25 mouse cellular contexts compared by ENCODE assay signal in genomic region chr14:61879416-61879815, GRCm38 (mm10).
A peak's percentile ranks its signal among the peaks of the same experiment; 100 is the strongest.
DNase-seq lines count a peak whose midpoint lies in the region; ATAC-seq and TF ChIP-seq lines count a peak whose summit lies in the region.
"Had no signal": no experiment of that assay in that cellular context is flagged by ENCODE, and none has a peak within 500 bp of the region (broad histone marks: within the 10 kb centered on the region; RNA-seq: fewer than 3 reads in every experiment).

No protein-coding gene starts in this region.

- H3K4me3 ChIP-seq in kidney, embryonic 14.5 days (ENCODE audit: low read length), result no peak overlapping the region
- H3K4me3 ChIP-seq in intestine, postnatal 0 days (ENCODE audit: low read depth, low read length), result no peak overlapping the region
- no peak overlapping the region for H3K4me3 ChIP-seq in midbrain, embryonic 10.5 days
- H3K4me3 ChIP-seq: forebrain, embryonic 10.5 days; forebrain, embryonic 13.5 days; gastrocnemius, adult 2 months; heart, embryonic 12.5 days; heart, embryonic 15.5 days had no signal

- no peaks in the 10 kb centered on the region for H3K9me3 ChIP-seq in kidney, embryonic 14.5 days (ENCODE audit: control insufficient read depth, low read length)
- no peaks in the 10 kb centered on the region for H3K9me3 ChIP-seq in intestine, postnatal 0 days (ENCODE audit: control insufficient read depth)
- H3K9me3 ChIP-seq in midbrain, embryonic 10.5 days (replicated peaks), result no peaks in the 10 kb centered on the region
- H3K9me3 ChIP-seq: forebrain, embryonic 10.5 days; forebrain, embryonic 13.5 days; heart, embryonic 12.5 days; heart, embryonic 15.5 days had no signal

- H3K27me3 ChIP-seq in kidney, embryonic 14.5 days (ENCODE audit: control insufficient read depth, insufficient read depth, low read length), result no peaks in the 10 kb centered on the region
- H3K27me3 ChIP-seq in intestine, postnatal 0 days (replicated peaks; ENCODE audit: control insufficient read depth, insufficient read depth, low read length), result no peaks in the 10 kb centered on the region
- H3K27me3 ChIP-seq in midbrain, embryonic 10.5 days (ENCODE audit: low read depth, poor library complexity, severe bottlenecking), result no peaks in the 10 kb centered on the region
- H3K27me3 ChIP-seq: forebrain, embryonic 13.5 days; heart, embryonic 12.5 days; heart, embryonic 15.5 days had no signal

- no peaks in the 10 kb centered on the region for H3K4me1 ChIP-seq in kidney, embryonic 14.5 days (ENCODE audit: control insufficient read depth, insufficient read depth, low read length)
- H3K4me1 ChIP-seq in intestine, postnatal 0 days (replicated peaks; ENCODE audit: control insufficient read depth, insufficient read depth, low read length), result no peaks in the 10 kb centered on the region
- no peaks in the 10 kb centered on the region for H3K4me1 ChIP-seq in midbrain, embryonic 10.5 days
- H3K4me1 ChIP-seq: forebrain, embryonic 10.5 days; forebrain, embryonic 13.5 days; heart, embryonic 12.5 days; heart, embryonic 15.5 days had no signal

- no peak for ATAC-seq in kidney, embryonic 14.5 days (ENCODE audit: low FRiP score, low TSS enrichment)
- peak; percentile 28; the same call in 1 of the 2 replicates for ATAC-seq in intestine, postnatal 0 days
- ATAC-seq: CD4-positive, CD25-positive, alpha-beta regulatory T cell, adult 4 months; forebrain, embryonic 13.5 days; forebrain, embryonic 16.5 days had no signal

- no peak overlapping the region for H3K27ac ChIP-seq in kidney, embryonic 14.5 days (ENCODE audit: low read depth, low read length)
- no peak overlapping the region for H3K27ac ChIP-seq in intestine, postnatal 0 days (ENCODE audit: low read depth, low read length)
- no peak overlapping the region for H3K27ac ChIP-seq in midbrain, embryonic 10.5 days (replicated peaks)
- H3K27ac ChIP-seq: forebrain, embryonic 10.5 days; forebrain, embryonic 13.5 days; gastrocnemius, adult 2 months; heart, embryonic 15.5 days; hindbrain, embryonic 14.5 days had no signal

- no peak for TF ChIP-seq CTCF in intestine, postnatal 0 days (IDR thresholded peaks at IDR 0.05; ENCODE audit: low read depth)

- 46% methylated on average over 2 of the region's 2 CpGs for WGBS in kidney, embryonic 14.5 days
- WGBS in intestine, postnatal 0 days, result 18% methylated on average over 2 of the region's 2 CpGs
- WGBS in midbrain, embryonic 10.5 days, result 92% methylated on average over 2 of the region's 2 CpGs

- H3K4me2 ChIP-seq in kidney, embryonic 14.5 days (replicated peaks; ENCODE audit: low read depth, low read length), result no peak overlapping the region
- H3K4me2 ChIP-seq in intestine, postnatal 0 days (replicated peaks; ENCODE audit: low read depth), result no peak overlapping the region
- H3K4me2 ChIP-seq: forebrain, embryonic 13.5 days; heart, embryonic 12.5 days; heart, embryonic 15.5 days; hindbrain, embryonic 14.5 days had no signal

- H3K9ac ChIP-seq in kidney, embryonic 14.5 days (ENCODE audit: low read depth, low read length), result no peak overlapping the region
- H3K9ac ChIP-seq in intestine, postnatal 0 days (ENCODE audit: low read depth, low read length), result no peak overlapping the region
- H3K9ac ChIP-seq: forebrain, embryonic 13.5 days; heart, embryonic 12.5 days; heart, embryonic 15.5 days; hindbrain, embryonic 14.5 days had no signal

- peak; percentile 18 for DNase-seq in kidney, adult 18-20 months
- DNase-seq in kidney, adult 9 months, result peak; percentile 74
- DNase-seq in kidney, postnatal 4 days, result no peak
- DNase-seq in yolk sac, embryonic 10.5 days (ENCODE audit: low spot score), result peak; percentile 49
- no peak for DNase-seq in midbrain, embryonic 10.5 days (ENCODE audit: low spot score)
- no peak for DNase-seq in right cerebral cortex, adult 2 months (ENCODE audit: low spot score in 2 of 2)
- DNase-seq: adrenal gland, adult 2 months; adrenal gland, postnatal 14 days; cerebellum, adult 11-12 months; cerebellum, adult 8-10 months; cerebellum, postnatal 14 days; gastrocnemius, adult 2 months; gastrocnemius, postnatal 14 days; heart, adult 18-20 months; heart, postnatal 14 days; heart, postnatal 4 days had no signal

- H3K36me3 ChIP-seq in kidney, embryonic 14.5 days (ENCODE audit: control insufficient read depth, insufficient read depth, low read length), result no peaks in the 10 kb centered on the region
- no peaks in the 10 kb centered on the region for H3K36me3 ChIP-seq in intestine, postnatal 0 days (ENCODE audit: control insufficient read depth, insufficient read depth)
- H3K36me3 ChIP-seq in midbrain, embryonic 10.5 days, result no peaks in the 10 kb centered on the region
- H3K36me3 ChIP-seq: forebrain, embryonic 10.5 days; heart, embryonic 12.5 days; heart, embryonic 15.5 days had no signal

Comparison
In these comparisons a context has a peak if more than half of its experiments do, and no peak if none do; other contexts are left out.
1. DNase-seq: peak in kidney, adult 18-20 months (single experiment), kidney, adult 9 months (single experiment) and yolk sac, embryonic 10.5 days (single experiment); none in kidney, postnatal 4 days (0 of 2), midbrain, embryonic 10.5 days (single experiment) and right cerebral cortex, adult 2 months (0 of 2).